Mouse (Mus musculus): ENCODE measurements around the gene Pik3cd.
A peak's percentile ranks its signal among the peaks of the same experiment; 100 is the strongest.

The Pik3cd gene

GRCm38 (mm10) chr4:149609256-149610025, 92.9 kb downstream of the Pik3cd start:
- peak; percentile 60 to 64 for DNase-seq (ENCODE audit: low spot score in 2 of 2)

- no peak for DNase-seq (ENCODE audit: low spot score in 2 of 2)
Measured at GRCm38 (mm10) chr4:149608309-149608638, 94.1 kb downstream of the Pik3cd start.

GRCm38 (mm10) chr4:149607591-149608308, 94.6 kb downstream of the Pik3cd start:
- no peak for DNase-seq (ENCODE audit: low spot score in 2 of 2)

DNA sequence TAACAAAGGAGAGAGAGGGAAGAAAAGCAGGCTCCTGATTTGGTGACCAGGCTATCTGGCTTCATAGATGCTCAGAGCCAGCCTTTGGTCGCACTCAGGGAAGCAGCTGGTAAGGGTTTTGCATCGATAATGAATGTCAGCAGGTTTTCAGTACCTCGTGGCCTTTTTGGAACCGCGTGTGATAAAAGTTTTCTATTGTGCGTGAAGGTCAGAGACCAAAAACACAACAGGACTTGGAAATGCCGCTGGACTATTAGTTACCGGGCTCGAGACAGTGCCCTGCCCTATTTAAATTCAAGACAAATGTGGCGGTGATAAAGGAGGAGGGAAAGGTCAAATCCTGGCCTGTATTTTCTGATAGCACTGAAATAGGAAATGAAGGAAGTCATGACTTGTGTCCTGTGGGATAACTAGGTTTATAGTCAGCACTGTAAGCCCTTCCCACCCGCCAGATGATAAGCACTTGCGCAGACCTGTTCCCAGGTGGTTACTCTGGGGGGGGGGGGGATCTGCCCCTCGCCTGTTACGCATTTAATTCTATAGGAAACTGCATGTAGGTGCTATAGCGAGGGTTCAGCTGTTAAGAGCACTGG, 95.5 kb downstream of the Pik3cd start:
- no peak for DNase-seq (ENCODE audit: low spot score in 2 of 2)

GRCm38 (mm10) chr4:149606056-149606455, 96.3 kb downstream of the Pik3cd start:
- DNase-seq (ENCODE audit: low spot score in 2 of 2) = no peak

DNA sequence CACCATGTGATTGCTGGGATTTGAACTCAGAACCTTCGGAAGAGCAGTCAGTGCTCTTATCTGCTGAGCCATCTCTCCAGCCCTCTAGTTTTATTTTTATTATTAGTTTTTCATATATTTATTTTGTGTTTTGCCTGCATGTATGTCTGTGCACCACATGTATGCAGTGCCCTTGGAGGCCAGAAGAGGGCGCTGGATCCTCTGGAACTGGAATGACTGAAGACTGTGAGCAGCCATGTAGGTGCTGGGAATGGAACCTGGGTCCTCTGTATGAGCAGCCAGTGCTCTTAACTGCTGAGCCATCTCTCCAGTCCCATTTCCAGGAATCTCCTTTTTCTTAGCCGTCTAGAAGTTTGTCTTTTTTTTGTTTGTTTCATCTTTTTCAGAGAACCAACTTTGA, 97.9 kb downstream of the Pik3cd start:
- DNase-seq (ENCODE audit: low spot score in 2 of 2) = no peak

DNA sequence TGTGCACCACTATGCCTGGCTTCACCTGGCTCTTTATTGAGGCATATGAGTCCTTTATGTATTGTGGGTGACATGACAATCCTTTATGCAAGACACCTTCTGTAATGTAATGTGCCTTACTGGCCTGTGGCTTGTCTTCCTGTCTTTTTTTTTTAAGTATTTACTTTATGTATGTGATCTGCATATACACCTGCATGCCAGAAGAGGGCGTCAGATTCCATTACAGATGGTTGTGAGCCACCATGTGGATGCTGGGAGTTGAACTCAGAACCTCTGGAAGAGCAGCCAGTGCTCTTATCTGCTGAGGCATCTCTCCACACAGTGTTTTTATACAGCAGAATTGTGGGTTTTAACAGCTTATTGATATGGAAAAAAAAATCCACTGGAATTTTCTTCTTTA, 98.5 kb downstream of the Pik3cd start:
- no peak for DNase-seq (ENCODE audit: low spot score in 2 of 2)

GRCm38 (mm10) chr4:149602236-149602635, 100.1 kb downstream of the Pik3cd start:
- DNase-seq (ENCODE audit: low spot score in 2 of 2) = no peak

DNA sequence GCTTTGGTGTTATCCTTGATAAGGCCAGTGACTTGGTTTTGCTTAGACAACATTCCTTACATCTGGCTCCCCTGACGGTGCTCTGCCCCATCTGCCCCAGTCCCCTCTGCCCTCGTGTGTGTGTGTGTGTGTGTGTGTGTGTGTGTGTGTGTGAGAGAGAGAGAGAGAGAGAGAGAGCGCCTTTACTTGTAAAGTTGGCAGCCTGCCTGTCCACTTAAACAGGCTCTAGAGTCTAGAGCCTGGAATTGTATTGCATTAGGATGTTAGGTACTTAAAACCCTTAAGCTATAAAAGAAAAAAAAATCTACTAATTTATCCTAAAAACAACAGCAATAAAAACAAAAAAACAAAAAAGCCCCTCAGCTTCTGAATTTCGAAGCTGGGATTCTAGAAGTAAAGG, 100.9 kb downstream of the Pik3cd start:
- DNase-seq (ENCODE audit: low spot score in 2 of 2) = no peak

DNA sequence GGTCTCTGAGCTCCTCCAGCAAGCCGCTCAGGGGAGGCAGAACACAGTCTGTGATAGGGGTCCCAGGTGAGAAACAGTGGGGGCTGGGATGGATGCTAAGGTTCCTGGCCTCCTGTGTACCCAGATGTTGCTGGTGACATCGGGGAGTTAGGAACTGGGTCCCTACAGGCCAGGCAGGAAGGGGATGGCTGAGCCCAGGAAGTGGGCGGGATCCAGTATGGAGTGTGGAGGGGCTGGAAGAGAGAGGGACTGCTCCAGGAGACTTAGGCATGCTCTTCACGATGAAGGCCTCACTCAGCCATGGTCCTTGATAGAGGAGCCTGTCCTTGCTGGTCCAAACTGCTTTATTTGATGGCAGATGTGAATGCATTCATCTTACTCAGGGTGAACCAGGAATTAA, 102.2 kb downstream of the Pik3cd start:
- DNase-seq (ENCODE audit: low spot score in 2 of 2) = no peak

- DNase-seq (ENCODE audit: low spot score in 2 of 2) = no peak
Measured at GRCm38 (mm10) chr4:149599549-149599948, 102.8 kb downstream of the Pik3cd start.
